Mouse (Mus musculus) testis, adult 2 months (tissue): ENCODE results near the gene 3110021N24Rik.

Source experiments
- CTCF ChIP-seq: fragments of 200-500 bp; IDR thresholded peaks from 2 replicates; pipeline ENCODE4 v1.5.1; 2012; ENCODE audit warnings: low read depth, mild to moderate bottlenecking, inconsistent platforms, low read length, moderate library complexity; ENCODE audit not compliant: control insufficient read depth, insufficient read depth, insufficient replicate concordance
- POLR2A ChIP-seq: fragments of 200-500 bp; IDR thresholded peaks from 2 replicates; pipeline ENCODE4 v1.6.1; 2012; ENCODE audit warnings: low read depth, mild to moderate bottlenecking, inconsistent platforms, low read length, moderate library complexity; ENCODE audit not compliant: control insufficient read depth

DNA sequence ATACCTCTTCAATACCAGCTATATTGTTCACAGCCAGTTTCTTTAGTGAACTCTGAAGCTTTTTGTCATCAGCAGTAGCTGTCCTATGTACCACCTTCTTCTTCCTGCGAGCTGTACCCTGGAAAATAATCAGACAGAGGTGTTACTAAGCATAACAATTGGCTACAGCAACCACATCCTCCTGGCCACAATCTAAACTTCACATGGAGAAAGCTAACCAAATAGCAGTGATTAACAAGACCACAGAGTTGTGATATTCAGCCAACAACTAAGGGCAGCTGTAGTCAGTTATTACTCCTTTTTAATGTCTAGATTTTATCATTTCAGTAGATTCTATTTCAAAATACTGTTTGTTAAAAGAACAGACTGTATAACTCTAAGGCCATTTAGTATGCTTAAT lies 106.6 kb downstream of the 3110021N24Rik start:
- TF ChIP-seq CTCF (no peak), POLR2A (no peak)
